In the genomic region with DNA sequence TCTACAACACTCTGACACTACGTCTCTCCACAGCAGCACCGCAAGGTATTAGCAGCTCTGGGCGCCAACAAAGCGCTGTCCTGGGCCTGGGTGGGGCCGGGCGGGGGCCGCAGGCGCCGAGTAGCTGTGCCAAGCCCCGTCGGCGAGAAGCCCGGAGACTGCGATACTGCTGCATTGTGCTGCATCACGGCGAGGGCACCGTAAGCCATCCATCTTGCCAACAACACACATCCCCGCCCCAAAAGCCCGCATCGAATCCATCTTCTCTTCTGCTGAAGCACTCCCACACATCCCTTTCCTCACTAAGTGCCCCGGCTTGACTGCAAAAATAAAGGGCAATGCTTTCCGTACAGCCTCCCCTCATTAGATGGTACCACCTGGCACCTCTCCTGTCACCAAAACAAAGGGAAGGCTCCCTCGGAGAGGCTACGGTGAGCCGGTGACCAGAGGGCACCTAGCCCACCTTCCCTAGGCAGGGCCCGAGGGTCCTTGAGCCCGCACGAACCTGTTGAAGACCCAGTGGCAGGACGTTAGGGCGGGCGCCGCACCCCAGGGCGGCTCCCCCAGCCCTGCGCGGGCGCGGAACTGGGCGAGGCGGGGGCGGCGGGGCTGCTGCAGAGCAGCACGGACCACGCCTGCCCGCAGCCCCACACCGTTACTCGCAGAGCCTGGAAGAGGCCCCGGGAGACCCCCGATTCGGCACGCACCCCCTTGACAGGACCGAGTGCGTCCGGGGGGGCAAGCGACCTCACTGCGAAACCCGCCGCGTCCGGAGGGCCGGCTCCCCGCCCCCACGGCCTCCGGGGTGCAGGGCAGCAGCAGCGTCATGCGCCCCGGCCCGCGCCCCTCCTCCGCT, we compare ENCODE assay signal across 8 mouse cellular contexts. TPM values are rescaled to one million over a fixed set of nuclear protein-coding genes. Genes with fewer than 3 reads are reported as not detected.
A peak's percentile ranks its signal among the peaks of the same experiment; 100 is the strongest.
DNase-seq lines count a peak whose midpoint lies in the region; ATAC-seq and TF ChIP-seq lines count a peak whose summit lies in the region.

No protein-coding gene starts in this region.

- peak; percentile 66 for ATAC-seq in hindbrain, postnatal 0 days
- no peak for ATAC-seq in inflammation-experienced regulatory T-cells, adult 6 months

- peak overlapping the region; percentile 94 for H3K27ac ChIP-seq in hindbrain, postnatal 0 days
- H3K27ac ChIP-seq in macrophage: no peak overlapping the region

- peak overlapping the region; percentile 93 for H3K4me3 ChIP-seq in hindbrain, postnatal 0 days (ENCODE audit: low read length)
- H3K4me3 ChIP-seq in macrophage (ENCODE audit: inconsistent target): peak overlapping the region; percentile 18; the same call in 1 of the 2 replicates

- peak; percentile 31 for DNase-seq in WW6 (ENCODE audit: low read depth, low spot score)
- peak; percentile 81 to 82 for DNase-seq in cerebellum, postnatal 25 days
- DNase-seq in gastrocnemius, adult 18-20 months (ENCODE audit: low spot score): peak; percentile 40
- DNase-seq in hindbrain, postnatal 0 days (ENCODE audit: low spot score): peak; percentile 77
- DNase-seq in left cerebral cortex, adult 9 months (ENCODE audit: low spot score in 2 of 2): peak; percentile 51 to 71
- DNase-seq in right cerebral cortex, postnatal 25 days: peak; percentile 76

- H3K9me3 ChIP-seq in hindbrain, postnatal 0 days (ENCODE audit: low read length): no peaks in the 10 kb centered on the region

- no peak; the same call in 1 of the 2 replicates for TF ChIP-seq CTCF in hindbrain, postnatal 0 days (IDR thresholded peaks at IDR 0.05; ENCODE audit: low read depth)

- under 1% methylated on average over 46 of the region's 69 CpGs for WGBS in hindbrain, postnatal 0 days
- 3% methylated on average over 51 of the region's 69 CpGs for WGBS in macrophage (ENCODE audit: missing documents)

- no peaks in the 10 kb centered on the region for H3K27me3 ChIP-seq in hindbrain, postnatal 0 days (ENCODE audit: insufficient read depth, low read length)

- no peaks in the 10 kb centered on the region for H3K79me2 ChIP-seq in macrophage (ENCODE audit: inconsistent target)

- H3K9ac ChIP-seq in hindbrain, postnatal 0 days (replicated peaks; ENCODE audit: low read length): peak overlapping the region; percentile 95

- no peaks in the 10 kb centered on the region for H3K36me3 ChIP-seq in hindbrain, postnatal 0 days (ENCODE audit: insufficient read depth, low read length)
- H3K36me3 ChIP-seq in macrophage (ENCODE audit: inconsistent target): no peaks in the 10 kb centered on the region

- H3K4me1 ChIP-seq in hindbrain, postnatal 0 days (ENCODE audit: insufficient read depth, low read length): 0 out of 2 replicates have a peak, but pooled peaks cover 3% of the 10 kb centered on the region

- peak overlapping the region; percentile 84 for H3K4me2 ChIP-seq in hindbrain, postnatal 0 days (ENCODE audit: low read depth, low read length)

RNA-seq across cellular contexts. Expression of a gene that starts 0.7 kb away (rescaled TPM):
- total RNA-seq in gastrocnemius, adult 18-20 months (2021): 100 to 1,000 TPM in 1 of 2 experiments, 10 to 100 TPM in 1; 78.4 to 118 TPM
- 247 and 255 TPM in 2 replicates for total RNA-seq in hindbrain, postnatal 0 days (2014; rRNA removed)
- polyA plus RNA-seq in hindbrain, postnatal 0 days (2015; fragmentation: Nextera tagmentation; extraction: Ambion mirVana): 161 and 162 TPM in 2 replicates
- 100 to 1,000 TPM in 8 of 26 experiments, 10 to 100 TPM in 16, 1 to 10 TPM in 2; 5.7 to 122 (median 78.7) TPM for total RNA-seq in macrophage (2018; cell fraction: chromatin; rRNA removed)
- total RNA-seq in macrophage (2018; cell fraction: cytosol; rRNA removed): 10 to 100 TPM; 23.8 to 61.1 (median 46.9) TPM
- 100 to 1,000 TPM in 2 of 26 experiments, 10 to 100 TPM in 24; 22.1 to 138 (median 75.1) TPM for total RNA-seq in macrophage (2018; cell fraction: nucleus; rRNA removed)
- 27.7 to 40.5 TPM (median 32.5 TPM) in 3 replicates for polyA plus RNA-seq in macrophage (2018)
- polyA plus RNA-seq in inflammation-experienced regulatory T-cells, adult 6 months (2017; shearing (Covaris generic)): 100 to 1,000 TPM in 1 of 3 experiments, 10 to 100 TPM in 2; 72.4 to 101 (median 89.7) TPM

Comparison
In these comparisons a context has a peak if more than half of its experiments do, and no peak if none do; other contexts are left out.
1. DNase-seq: peak in every context shown above with its lines; median percentile 82 in cerebellum, postnatal 25 days; 77 in hindbrain, postnatal 0 days; 76 in right cerebral cortex, postnatal 25 days; 61 in left cerebral cortex, adult 9 months; 40 in gastrocnemius, adult 18-20 months; 31 in WW6.